Mouse (Mus musculus): Measurements from ENCODE around the gene Cog4.

DNA sequence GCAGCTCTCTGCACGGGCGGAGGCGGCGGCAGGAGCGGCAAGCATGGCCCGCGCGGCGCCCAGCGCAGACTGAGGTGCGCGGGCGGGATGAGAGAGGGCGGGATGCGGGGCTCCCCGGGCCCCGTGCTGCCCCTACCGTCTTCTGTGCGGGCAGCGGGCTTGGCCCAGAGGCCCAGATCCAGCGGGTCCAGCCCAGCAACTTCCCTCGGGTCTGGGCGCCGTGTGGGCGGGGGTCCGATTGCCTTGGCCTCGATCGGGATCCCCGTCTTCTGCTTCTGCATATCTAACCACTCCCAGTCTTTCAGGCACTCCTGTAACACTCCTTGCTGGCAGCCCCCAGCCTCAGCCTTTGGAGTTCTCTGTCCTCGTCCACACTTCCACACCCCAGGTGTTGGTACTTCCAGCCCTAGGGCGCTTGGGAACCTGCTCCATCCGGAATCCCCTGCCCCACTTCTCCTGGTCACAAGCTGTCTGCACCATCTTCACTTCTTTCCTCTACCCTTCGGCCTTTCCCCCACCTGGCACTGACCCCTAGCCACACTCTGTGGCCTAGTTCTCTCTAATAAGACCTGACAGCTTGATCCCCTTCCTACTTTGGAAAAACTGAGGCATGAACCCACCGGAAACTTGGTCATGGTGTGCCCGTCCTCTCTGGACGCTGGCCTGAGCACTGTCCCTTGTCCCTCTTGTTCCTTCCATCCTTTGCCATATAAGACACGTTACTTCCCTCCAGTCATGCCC lies 73.8 kb downstream of the Cog4 start:
- TF ChIP-seq CTCF (IDR thresholded peaks at IDR 0.05; ENCODE audit: low read depth, low read length) (no peak), POLR2A (IDR thresholded peaks at IDR 0.05; ENCODE audit: extremely low read depth, insufficient read depth, low read length) (no peak)

Data from liver, adult 2 months (tissue).